Mouse (Mus musculus): ENCODE results near the gene Cfap298.

Gene Cfap298

GRCm38 (mm10) chr16:90910855-90911533 lies 23.9 kb downstream of the Cfap298 start:
- DNase-seq = no peak

- DNase-seq = no peak
Observed at GRCm38 (mm10) chr16:90907250-90907649, 27.7 kb downstream of the Cfap298 start.

GRCm38 (mm10) chr16:90903300-90903699 lies 31.6 kb downstream of the Cfap298 start:
- no peak for DNase-seq

- no peak for DNase-seq
Observed at GRCm38 (mm10) chr16:90901364-90901763, 33.5 kb downstream of the Cfap298 start.

- peak; percentile 44 for DNase-seq
Observed at GRCm38 (mm10) chr16:90899498-90899897, 35.4 kb downstream of the Cfap298 start.

- no peak for DNase-seq
Observed at GRCm38 (mm10) chr16:90897651-90898050, 37.3 kb downstream of the Cfap298 start.

- no peak for DNase-seq
Observed at GRCm38 (mm10) chr16:90893792-90894191, 41.1 kb downstream of the Cfap298 start.

- DNase-seq = no peak
Observed at GRCm38 (mm10) chr16:90893019-90893418, 41.9 kb downstream of the Cfap298 start.

- peak; percentile 54 for DNase-seq
Observed at GRCm38 (mm10) chr16:90892081-90892480, 42.8 kb downstream of the Cfap298 start.

- no peak for DNase-seq
Observed at GRCm38 (mm10) chr16:90891601-90892000, 43.3 kb downstream of the Cfap298 start.

- no peak for DNase-seq
Observed at GRCm38 (mm10) chr16:90890683-90891082, 44.2 kb downstream of the Cfap298 start.

GRCm38 (mm10) chr16:90885781-90886565 lies 48.9 kb downstream of the Cfap298 start:
- no peak for DNase-seq

- no peak for DNase-seq
Observed at GRCm38 (mm10) chr16:90885351-90885750, 49.6 kb downstream of the Cfap298 start.

- DNase-seq = no peak
Observed at GRCm38 (mm10) chr16:90882501-90882977, 52.4 kb downstream of the Cfap298 start.

GRCm38 (mm10) chr16:90878135-90878860 lies 56.6 kb downstream of the Cfap298 start:
- no peak for DNase-seq
